Mouse (Mus musculus): ENCODE results near the gene Syt3. TPM values are rescaled to one million over a fixed set of nuclear protein-coding genes. Genes with fewer than 3 reads are reported as not detected.

Gene Syt3
- polyA plus RNA-seq (2015; fragmentation: Nextera tagmentation; extraction: Ambion mirVana), result 1.3 and 1.5 TPM in 2 replicates

DNA sequence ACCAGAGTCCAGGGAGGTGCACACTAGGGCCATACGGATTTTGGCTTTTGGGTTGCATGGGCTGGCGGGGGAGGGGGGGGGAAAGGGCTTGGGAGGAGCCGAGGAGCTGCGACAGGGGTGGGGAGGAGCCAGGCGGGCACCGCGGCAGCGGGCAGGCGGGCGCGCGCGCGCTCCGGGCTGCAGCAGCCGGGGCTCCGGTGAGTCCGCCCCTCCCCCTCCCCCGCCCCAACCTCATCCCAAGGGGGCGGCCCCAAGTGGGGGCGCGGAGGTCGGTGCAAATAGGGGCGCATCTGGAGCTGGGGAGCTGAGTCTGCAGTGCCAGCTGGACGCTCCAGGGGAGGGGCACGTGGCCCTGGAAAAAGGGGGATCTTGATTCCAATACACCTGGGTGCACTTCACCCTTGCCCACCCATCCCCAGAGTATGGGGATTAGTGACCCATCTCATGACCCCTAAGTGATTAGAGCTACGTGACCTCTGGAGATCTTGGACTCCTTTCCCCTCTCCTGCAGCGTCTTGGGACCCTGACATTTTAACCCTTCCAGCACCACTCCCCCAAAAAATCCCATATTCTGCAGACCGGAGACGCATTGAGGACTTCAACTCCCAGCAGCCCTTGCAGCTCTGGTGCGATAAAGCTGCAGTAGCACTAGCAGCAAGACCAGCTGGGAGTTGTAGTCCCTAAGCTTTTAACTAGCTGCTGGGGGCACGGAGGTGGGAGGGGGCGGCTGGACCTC lies at the start of gene Syt3:
Gene Syt3 (plus strand): TSS at position 123 of the 736 bp plus-strand sequence.
- Histone ChIP-seq H3K4me1 (ENCODE audit: control insufficient read depth, insufficient read depth, low read length) (peaks cover 4% of the 10 kb centered on the region; the same call in 1 of the 2 replicates), H3K4me2 (ENCODE audit: low read depth, low read length) (peak within 1 kb of the TSS; percentile 79), H3K27ac (ENCODE audit: low read length) (no peak within 1 kb of the TSS), H3K9me3 (replicated peaks; ENCODE audit: control insufficient read depth, low read length) (no peaks in the 10 kb centered on the region), H3K36me3 (ENCODE audit: control insufficient read depth, insufficient read depth, low read length) (no peaks in the 10 kb centered on the region), H3K4me3 (replicated peaks; ENCODE audit: low read length) (peak within 1 kb of the TSS; percentile 58), H3K9ac (ENCODE audit: low read length) (peak within 1 kb of the TSS; percentile 70), H3K27me3 (ENCODE audit: control insufficient read depth, insufficient read depth, low read length) (peaks cover 6% of the 10 kb centered on the region; the same call in 1 of the 2 replicates)
- WGBS, result under 1% methylated on average over 29 of the region's 33 CpGs
- ATAC-seq (ENCODE audit: insufficient read depth, low FRiP score), result peak; percentile 85; the same call in 1 of the 2 replicates

DNA sequence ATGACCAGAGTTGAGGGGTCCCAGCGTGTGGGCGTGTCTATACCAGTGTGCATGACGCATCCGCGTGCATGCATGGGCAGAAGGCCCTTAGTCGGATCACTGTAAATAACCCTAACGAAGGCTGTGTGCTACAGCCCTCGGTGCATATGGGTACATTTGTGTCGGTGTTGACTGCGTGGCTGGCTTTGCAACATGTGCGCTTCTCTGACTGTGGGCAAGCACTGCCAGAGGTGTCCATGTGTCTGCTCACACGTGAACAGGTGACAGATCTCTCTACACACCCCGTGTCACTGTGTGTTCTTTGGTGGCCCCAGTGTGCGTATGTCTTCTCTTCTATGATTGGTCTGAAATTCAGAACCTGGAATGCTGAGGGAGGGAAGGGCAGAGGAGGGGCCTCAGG lies 49.8 kb upstream of the Syt3 start:
- Histone ChIP-seq H3K4me3 (replicated peaks; ENCODE audit: low read length) (no peak overlapping the region), H3K4me1 (ENCODE audit: control insufficient read depth, insufficient read depth, low read length) (no peaks in the 10 kb centered on the region), H3K27ac (ENCODE audit: low read length) (no peak overlapping the region), H3K27me3 (ENCODE audit: control insufficient read depth, insufficient read depth, low read length) (peaks cover 48% of the 10 kb centered on the region), H3K9me3 (replicated peaks; ENCODE audit: control insufficient read depth, low read length) (no peaks in the 10 kb centered on the region), H3K9ac (ENCODE audit: low read length) (no peak overlapping the region), H3K4me2 (ENCODE audit: low read depth, low read length) (no peak overlapping the region), H3K36me3 (ENCODE audit: control insufficient read depth, insufficient read depth, low read length) (no peaks in the 10 kb centered on the region)
- WGBS, result 70% methylated on average over 14 of the region's 14 CpGs
- no peak for ATAC-seq (ENCODE audit: insufficient read depth, low FRiP score)

DNA sequence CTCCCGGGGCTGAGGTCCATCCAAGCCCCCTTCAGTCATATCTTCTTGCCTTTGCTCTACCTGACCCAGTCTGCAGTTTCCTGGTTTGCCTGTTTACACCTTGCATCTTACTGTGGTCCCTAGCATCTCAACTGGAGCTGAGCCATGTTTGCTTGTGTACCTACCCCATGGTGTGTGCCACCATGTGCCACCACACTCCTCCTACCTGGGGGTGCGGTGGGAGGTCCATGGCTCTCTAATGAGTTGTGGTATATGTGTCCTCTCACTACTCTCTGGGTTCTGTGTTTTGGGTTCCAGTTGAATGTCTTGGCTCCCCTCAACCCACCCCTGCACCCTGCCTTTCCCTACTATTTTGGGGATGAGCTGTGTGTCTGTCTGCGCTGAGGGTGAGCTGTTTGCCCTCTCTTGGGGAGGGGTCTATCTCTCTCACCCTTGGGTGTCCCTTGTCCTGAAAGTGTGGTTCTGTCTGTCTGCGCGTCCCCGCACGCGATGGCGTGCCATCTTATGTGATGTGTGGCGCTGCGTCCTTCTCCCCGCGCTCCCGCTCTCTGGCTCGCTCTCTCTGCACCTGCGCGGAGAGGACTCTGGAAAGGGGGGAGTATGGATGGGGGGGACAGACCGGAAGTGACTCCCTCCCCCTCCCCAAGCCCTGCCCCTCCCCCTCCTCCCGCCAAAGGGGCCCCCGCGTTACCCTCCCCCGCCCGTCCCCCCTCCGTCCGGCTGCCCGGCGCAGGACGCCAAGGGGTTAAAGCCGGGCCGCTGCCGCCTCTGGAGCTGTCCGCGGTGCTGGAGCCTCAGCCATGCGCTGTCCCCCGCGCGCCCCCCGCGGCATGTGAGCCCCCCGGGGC lies 48.6 kb upstream of the Syt3 start:
- H3K9me3 ChIP-seq (replicated peaks; ENCODE audit: control insufficient read depth, low read length), result no peaks in the 10 kb centered on the region
- 6% methylated on average over 35 of the region's 40 CpGs for WGBS
- peak overlapping the region; percentile 40 for H3K4me3 ChIP-seq (replicated peaks; ENCODE audit: low read length)
- H3K4me2 ChIP-seq (ENCODE audit: low read depth, low read length), result peak overlapping the region; percentile 64
- H3K9ac ChIP-seq (ENCODE audit: low read length), result no peak overlapping the region
- ATAC-seq (ENCODE audit: insufficient read depth, low FRiP score), result peak; percentile 37; the same call in 1 of the 2 replicates
- peaks cover 48% of the 10 kb centered on the region for H3K27me3 ChIP-seq (ENCODE audit: control insufficient read depth, insufficient read depth, low read length)
- no peaks in the 10 kb centered on the region for H3K36me3 ChIP-seq (ENCODE audit: control insufficient read depth, insufficient read depth, low read length)
- no peak overlapping the region for H3K27ac ChIP-seq (ENCODE audit: low read length)
- no peaks in the 10 kb centered on the region for H3K4me1 ChIP-seq (ENCODE audit: control insufficient read depth, insufficient read depth, low read length)

DNA sequence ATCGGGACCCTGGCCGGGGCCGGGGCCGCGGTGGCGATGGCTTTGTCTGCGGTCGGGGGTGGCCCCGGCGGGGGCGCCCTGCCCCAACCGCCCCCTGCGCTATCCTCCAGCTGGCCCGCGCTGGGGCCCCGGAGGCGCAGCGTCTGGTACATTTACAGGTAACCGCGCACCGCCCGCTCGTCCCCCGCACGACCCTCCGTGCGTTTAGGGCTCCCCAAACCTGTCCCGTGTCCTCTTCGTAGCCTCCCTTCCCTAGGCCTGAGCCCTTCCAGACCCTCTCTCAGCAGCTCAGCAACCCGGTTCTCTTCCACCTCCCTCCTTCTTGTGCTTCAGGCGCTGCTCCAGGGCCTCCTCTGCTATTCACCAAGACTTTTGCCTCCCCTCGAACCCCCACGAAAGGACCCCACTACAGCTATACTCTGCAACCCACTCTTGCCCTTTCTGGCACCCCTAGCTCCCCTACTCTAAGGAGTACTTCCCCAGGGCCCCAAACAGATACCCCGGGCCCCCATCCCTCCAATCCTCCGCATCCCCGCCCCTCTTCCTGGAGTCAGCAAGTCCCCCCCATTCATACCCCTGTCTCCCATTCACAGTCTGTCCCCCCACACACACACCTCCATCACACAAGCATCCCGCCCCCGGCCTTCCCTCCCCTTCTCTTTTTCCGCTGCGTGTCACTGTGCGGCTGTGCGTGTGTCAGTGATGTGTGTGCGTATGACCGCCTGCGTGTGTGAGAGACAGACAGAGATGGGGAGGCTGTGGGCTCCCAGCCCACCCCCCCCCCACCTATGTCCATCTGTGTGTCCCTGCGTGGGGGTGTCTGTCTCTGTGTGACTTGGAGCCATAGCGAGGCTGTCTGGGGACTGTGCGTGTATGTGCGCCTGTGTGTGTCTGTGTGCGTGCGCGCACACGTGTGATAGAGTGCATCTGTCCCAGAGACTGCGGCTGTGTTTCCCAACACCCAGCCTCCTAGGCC lies 47.6 kb upstream of the Syt3 start:
- no peak; the same call in 1 of the 2 replicates for ATAC-seq (ENCODE audit: insufficient read depth, low FRiP score)
- WGBS, result 5% methylated on average over 48 of the region's 54 CpGs
- no peaks in the 10 kb centered on the region for H3K4me1 ChIP-seq (ENCODE audit: control insufficient read depth, insufficient read depth, low read length)
- peak overlapping the region; percentile 64 for H3K4me2 ChIP-seq (ENCODE audit: low read depth, low read length)
- H3K9me3 ChIP-seq (replicated peaks; ENCODE audit: control insufficient read depth, low read length), result no peaks in the 10 kb centered on the region
- no peak overlapping the region for H3K9ac ChIP-seq (ENCODE audit: low read length)
- no peak overlapping the region for H3K27ac ChIP-seq (ENCODE audit: low read length)
- H3K27me3 ChIP-seq (ENCODE audit: control insufficient read depth, insufficient read depth, low read length), result peaks cover 48% of the 10 kb centered on the region
- H3K36me3 ChIP-seq (ENCODE audit: control insufficient read depth, insufficient read depth, low read length), result no peaks in the 10 kb centered on the region
- peak overlapping the region; percentile 40 for H3K4me3 ChIP-seq (replicated peaks; ENCODE audit: low read length)

DNA sequence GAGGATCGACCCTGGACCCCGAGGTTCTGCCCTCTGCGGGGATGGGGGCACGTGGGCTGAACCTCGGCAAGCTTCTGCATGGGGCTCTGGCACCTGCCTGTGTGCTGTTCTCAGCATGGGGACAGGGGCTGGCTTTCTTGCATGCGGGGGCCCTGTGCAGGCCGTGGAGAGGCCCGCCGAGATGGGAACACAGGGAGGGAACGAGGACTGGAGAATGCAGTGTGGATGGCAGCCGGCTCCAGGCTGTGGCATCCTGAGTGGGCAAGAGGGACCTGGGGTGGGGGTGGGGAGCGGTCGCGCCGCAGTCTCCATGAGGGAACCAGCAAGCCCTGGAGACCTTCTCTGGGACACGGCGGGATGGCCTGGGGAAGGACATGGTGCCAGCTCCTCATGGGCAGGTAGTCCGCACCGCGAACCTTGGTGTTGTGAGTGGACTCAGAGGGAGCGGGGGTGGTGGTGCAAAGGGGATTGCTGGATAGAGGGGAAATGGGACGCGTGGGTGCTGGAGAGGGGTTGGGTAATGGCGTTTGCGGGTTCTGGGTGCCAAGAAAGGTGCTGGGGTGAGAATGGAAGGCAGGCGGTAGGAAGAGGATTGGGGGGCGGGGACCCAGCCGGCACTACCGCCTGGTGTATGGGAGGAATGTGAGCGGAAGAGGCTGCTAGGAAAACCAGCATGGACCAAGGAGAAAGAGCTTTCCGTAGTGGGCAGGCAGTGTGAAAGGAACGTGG lies 46.6 kb upstream of the Syt3 start:
- Histone ChIP-seq H3K4me2 (ENCODE audit: low read depth, low read length) (no peak overlapping the region), H3K27me3 (ENCODE audit: control insufficient read depth, insufficient read depth, low read length) (peaks cover 48% of the 10 kb centered on the region), H3K27ac (ENCODE audit: low read length) (no peak overlapping the region), H3K9ac (ENCODE audit: low read length) (no peak overlapping the region), H3K4me3 (replicated peaks; ENCODE audit: low read length) (no peak overlapping the region), H3K36me3 (ENCODE audit: control insufficient read depth, insufficient read depth, low read length) (no peaks in the 10 kb centered on the region), H3K4me1 (ENCODE audit: control insufficient read depth, insufficient read depth, low read length) (no peaks in the 10 kb centered on the region), H3K9me3 (replicated peaks; ENCODE audit: control insufficient read depth, low read length) (no peaks in the 10 kb centered on the region)
- no peak for ATAC-seq (ENCODE audit: insufficient read depth, low FRiP score)
- WGBS, result 4% methylated on average over 32 of the region's 32 CpGs

DNA sequence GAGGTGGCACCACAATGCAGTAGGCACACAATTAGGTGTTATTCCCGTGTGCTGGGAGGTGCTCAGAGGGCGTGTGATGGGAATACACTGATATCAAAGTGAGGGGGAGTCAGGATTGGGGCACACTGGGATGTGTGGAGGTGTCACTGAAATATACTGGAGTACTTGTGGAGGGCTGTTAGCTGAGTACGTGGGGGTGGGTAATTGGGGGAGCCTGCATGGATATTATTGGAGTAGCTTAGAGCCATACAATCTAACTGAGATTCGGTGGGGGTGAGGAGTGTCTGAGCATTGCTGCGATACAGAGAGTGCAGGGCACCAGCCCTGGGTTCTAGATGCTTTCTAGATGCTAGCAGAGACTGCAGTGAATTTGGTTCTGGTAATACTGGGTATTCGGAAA lies 43.7 kb upstream of the Syt3 start:
- no peak overlapping the region for H3K4me3 ChIP-seq (replicated peaks; ENCODE audit: low read length)
- no peak overlapping the region for H3K4me2 ChIP-seq (ENCODE audit: low read depth, low read length)
- H3K4me1 ChIP-seq (ENCODE audit: control insufficient read depth, insufficient read depth, low read length), result no peaks in the 10 kb centered on the region
- peaks cover 35% of the 10 kb centered on the region for H3K27me3 ChIP-seq (ENCODE audit: control insufficient read depth, insufficient read depth, low read length)
- no peaks in the 10 kb centered on the region for H3K9me3 ChIP-seq (replicated peaks; ENCODE audit: control insufficient read depth, low read length)
- H3K27ac ChIP-seq (ENCODE audit: low read length), result no peak overlapping the region
- H3K36me3 ChIP-seq (ENCODE audit: control insufficient read depth, insufficient read depth, low read length), result no peaks in the 10 kb centered on the region
- no peak for ATAC-seq (ENCODE audit: insufficient read depth, low FRiP score)
- 60% methylated on average over 6 of the region's 6 CpGs for WGBS
- no peak overlapping the region for H3K9ac ChIP-seq (ENCODE audit: low read length)

DNA sequence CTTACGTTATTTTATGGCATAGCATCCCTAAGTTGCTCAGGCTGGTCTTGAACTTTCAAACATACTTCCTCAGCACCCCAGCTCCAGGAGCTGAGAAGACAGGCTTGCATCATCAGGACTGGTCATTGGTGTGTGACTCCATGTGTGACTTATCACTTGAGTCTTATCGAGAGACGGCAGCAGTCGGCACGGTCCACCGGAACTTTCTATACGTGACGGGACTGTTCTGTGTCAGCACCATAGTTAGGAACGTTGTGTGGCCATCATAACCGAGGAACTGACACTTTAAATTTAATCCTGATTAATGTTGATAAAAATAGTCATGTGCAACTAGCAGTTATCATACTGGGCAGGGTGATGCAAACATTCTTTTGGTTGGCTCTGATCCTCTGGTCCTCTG lies 42.8 kb upstream of the Syt3 start:
- no peak for ATAC-seq (ENCODE audit: insufficient read depth, low FRiP score)
- H3K4me1 ChIP-seq (ENCODE audit: control insufficient read depth, insufficient read depth, low read length), result no peaks in the 10 kb centered on the region
- 79% methylated on average over 10 of the region's 10 CpGs for WGBS
- no peak overlapping the region for H3K4me3 ChIP-seq (replicated peaks; ENCODE audit: low read length)
- no peak overlapping the region for H3K27ac ChIP-seq (ENCODE audit: low read length)
- no peak overlapping the region for H3K9ac ChIP-seq (ENCODE audit: low read length)
- no peak overlapping the region for H3K4me2 ChIP-seq (ENCODE audit: low read depth, low read length)
- no peaks in the 10 kb centered on the region for H3K36me3 ChIP-seq (ENCODE audit: control insufficient read depth, insufficient read depth, low read length)
- H3K27me3 ChIP-seq (ENCODE audit: control insufficient read depth, insufficient read depth, low read length), result peaks cover 26% of the 10 kb centered on the region
- H3K9me3 ChIP-seq (replicated peaks; ENCODE audit: control insufficient read depth, low read length), result no peaks in the 10 kb centered on the region

DNA sequence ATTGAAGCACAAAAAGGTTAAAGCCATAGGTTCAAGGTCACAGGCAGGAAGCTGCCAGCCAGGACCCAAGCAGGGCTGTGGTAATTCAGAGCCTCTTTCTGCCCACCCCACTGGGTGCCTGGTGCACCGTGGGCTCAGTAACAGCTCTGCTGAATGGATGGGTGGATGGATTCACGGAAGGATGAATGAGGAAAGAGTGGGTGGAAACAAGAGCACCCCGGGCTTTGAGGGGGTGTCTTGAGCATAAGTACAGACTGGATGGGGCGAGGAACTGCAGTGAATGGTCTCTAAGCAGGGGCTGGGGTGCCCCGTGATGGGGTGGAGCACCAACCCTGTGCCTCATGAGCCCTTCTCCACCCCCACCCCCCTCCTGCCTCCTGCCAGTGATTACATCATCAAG lies 42.2 kb upstream of the Syt3 start:
- no peaks in the 10 kb centered on the region for H3K36me3 ChIP-seq (ENCODE audit: control insufficient read depth, insufficient read depth, low read length)
- peaks cover 20% of the 10 kb centered on the region for H3K27me3 ChIP-seq (ENCODE audit: control insufficient read depth, insufficient read depth, low read length)
- H3K9ac ChIP-seq (ENCODE audit: low read length), result no peak overlapping the region
- no peak overlapping the region for H3K4me2 ChIP-seq (ENCODE audit: low read depth, low read length)
- H3K27ac ChIP-seq (ENCODE audit: low read length), result no peak overlapping the region
- no peaks in the 10 kb centered on the region for H3K9me3 ChIP-seq (replicated peaks; ENCODE audit: control insufficient read depth, low read length)
- H3K4me1 ChIP-seq (ENCODE audit: control insufficient read depth, insufficient read depth, low read length), result no peaks in the 10 kb centered on the region
- ATAC-seq (ENCODE audit: insufficient read depth, low FRiP score), result no peak
- H3K4me3 ChIP-seq (replicated peaks; ENCODE audit: low read length), result no peak overlapping the region
- WGBS, result 61% methylated on average over 5 of the region's 5 CpGs
